Mouse (Mus musculus) heart, adult 2 months (tissue): ENCODE measurements around the gene Ttc9c.

Experiments used
- CTCF ChIP-seq: fragments of 200-600 bp; IDR thresholded peaks from 2 replicates; pipeline ENCODE4 v1.8.1; 2022; ENCODE audit warnings: antibody characterized with exemption, mild to moderate bottlenecking, moderate library complexity
- POLR2A ChIP-seq: fragments of 200-500 bp; IDR thresholded peaks from 2 replicates; pipeline ENCODE4 v1.6.1; 2011; ENCODE audit warnings: mild to moderate bottlenecking, low read depth, low read length, control low read depth; ENCODE audit not compliant: insufficient read depth

- TF ChIP-seq CTCF, result no peak
- no peak for TF ChIP-seq POLR2A
Observed at GRCm38 (mm10) chr19:8841012-8841411, 21.9 kb upstream of the Ttc9c start.
